Mouse (Mus musculus) lung, embryonic 15.5 days (tissue): ENCODE results near the gene Tagap1. TPM values are rescaled to one million over a fixed set of nuclear protein-coding genes. Genes with fewer than 3 reads are reported as not detected.

Experiments
- polyA plus RNA-seq: library from polyadenylated mRNA; unstranded; fragments of >200 nt; fragmentation: Nextera tagmentation; extraction: Ambion mirVana; gene quantifications from 2 replicates; pipeline ENCODE4 v1.2.1, GENCODE M21; 2015

Tagap1 gene
- polyA plus RNA-seq, 1 experiment from 2014 or later = 54.2 TPM

Other genes with a start within 250 kb of the Tagap1 start
- gene Ezr, start 178.4 kb downstream of the Tagap1 start, polyA plus RNA-seq = 125 and 140 TPM in 2 replicates
- gene Rsph3b, start 12.5 kb downstream of the Tagap1 start, polyA plus RNA-seq = 40.7 and 43.5 TPM in 2 replicates
- 272 and 279 TPM in 2 replicates for gene Rnaset2b, start 9.5 kb upstream of the Tagap1 start, polyA plus RNA-seq
- gene Gm49721, start 17.7 kb upstream of the Tagap1 start, polyA plus RNA-seq = 0.24 TPM in 1 of 2 replicates, not detected in the other
- gene Gm1604a, start 64.4 kb upstream of the Tagap1 start, polyA plus RNA-seq = not detected in 2 replicates
- 11.3 and 12.9 TPM in 2 replicates for gene Rps6ka2, start 209.0 kb upstream of the Tagap1 start, polyA plus RNA-seq